Mouse (Mus musculus) lung, adult 2 months (tissue): ENCODE data around the gene Kif26b.

Source experiments
- CTCF ChIP-seq: fragments of 200-500 bp; IDR thresholded peaks from 2 replicates; pipeline ENCODE4 v1.5.1; 2011; ENCODE audit warnings: mild to moderate bottlenecking, low read length, control low read depth; ENCODE audit not compliant: insufficient read depth
- POLR2A ChIP-seq: fragments of 200-500 bp; IDR thresholded peaks from 2 replicates; pipeline ENCODE4 v1.6.1; 2011; ENCODE audit warnings: low read depth, mild to moderate bottlenecking, control low read depth, low read length, borderline replicate concordance; ENCODE audit errors: extremely low read depth

DNA sequence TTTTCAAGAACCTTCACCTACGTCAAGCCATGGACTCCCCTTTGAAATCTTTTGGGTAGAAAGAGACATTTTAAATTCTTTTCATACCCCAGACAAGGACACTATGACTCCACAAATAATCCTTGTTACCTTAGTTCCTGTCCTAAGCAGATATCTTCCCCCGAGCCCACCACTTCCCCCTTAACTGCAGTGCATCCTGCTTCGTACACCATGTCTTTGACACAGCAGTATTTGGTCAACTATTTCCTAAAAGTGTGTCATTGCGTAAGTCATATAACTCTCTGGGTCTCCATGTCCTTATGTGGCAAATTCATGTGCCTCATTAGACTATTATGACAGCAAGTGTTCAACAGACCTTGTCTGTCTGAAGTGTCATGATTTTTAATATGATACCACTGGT is 337.8 kb downstream of the Kif26b start:
- TF ChIP-seq POLR2A (no peak), CTCF (no peak)
